Mouse (Mus musculus) natural killer cell, adult 2 months (primary cell): ENCODE data around the gene Cntn5.

Source experiments
- DNase-seq, 2 experiments: peaks; one replicate each; pipeline ENCODE4 v3.0.0; 2022; ENCODE audit warnings: low spot score in 2 of 2

Cntn5 gene

GRCm38 (mm10) chr9:9937444-9938436 lies 966.8 kb downstream of the Cntn5 start:
- no peak for DNase-seq

- no peak for DNase-seq
Observed at GRCm38 (mm10) chr9:9920580-9920979, 984.0 kb downstream of the Cntn5 start.

- no peak for DNase-seq
Observed at GRCm38 (mm10) chr9:9899070-9899469, 1005.5 kb downstream of the Cntn5 start.

- no peak for DNase-seq
Observed at GRCm38 (mm10) chr9:9886210-9886609, 1018.4 kb downstream of the Cntn5 start.

DNA sequence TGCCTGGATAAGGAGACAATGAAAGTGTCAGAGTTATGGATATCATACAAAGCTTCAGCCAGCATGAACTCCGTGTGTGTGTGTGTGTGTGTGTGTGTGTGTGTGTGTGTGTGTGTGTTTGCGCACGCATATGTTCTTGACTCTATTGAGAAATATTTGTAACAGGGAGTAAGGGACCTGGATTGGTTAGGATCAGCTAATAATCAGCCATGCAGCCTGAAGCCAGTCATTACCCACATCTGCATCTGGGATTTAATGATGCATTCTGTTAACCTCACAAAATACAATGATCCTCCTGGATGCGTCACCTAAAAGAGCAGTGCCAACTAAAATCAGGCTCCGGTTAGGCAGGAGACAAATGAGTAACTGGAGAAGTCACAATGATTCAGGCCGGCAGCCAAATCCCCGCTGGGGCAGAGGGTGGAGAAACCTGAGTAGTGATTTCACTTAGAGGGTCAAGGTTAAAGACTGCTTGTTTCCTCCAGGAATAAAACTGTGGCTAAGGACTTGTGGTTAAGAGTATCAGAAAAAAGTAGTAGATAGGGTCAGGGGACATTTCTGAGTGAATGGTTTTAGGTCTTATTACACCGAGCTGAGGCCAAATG lies 1021.7 kb downstream of the Cntn5 start:
- DNase-seq, result no peak

- no peak for DNase-seq
Observed at GRCm38 (mm10) chr9:9872112-9873035, 1032.2 kb downstream of the Cntn5 start.

DNA sequence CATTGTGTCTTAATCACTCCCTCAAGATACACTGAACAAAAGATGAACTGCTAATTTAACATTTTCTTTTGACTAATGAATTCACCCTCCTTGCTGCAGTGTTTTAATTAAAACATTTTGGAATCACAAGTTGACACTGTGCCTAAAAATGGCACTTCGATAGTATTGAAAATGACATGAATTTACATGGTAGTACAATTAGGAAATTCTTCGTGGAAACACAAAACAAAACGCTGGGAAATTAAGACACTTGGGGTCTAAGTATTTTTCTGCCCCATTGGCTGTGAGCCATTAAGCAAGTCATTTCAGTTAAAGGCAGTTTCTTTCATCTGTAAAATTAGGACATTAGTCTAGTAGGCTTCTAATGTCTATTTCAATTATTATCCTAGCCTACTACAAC lies 1043.9 kb downstream of the Cntn5 start:
- no peak for DNase-seq

DNA sequence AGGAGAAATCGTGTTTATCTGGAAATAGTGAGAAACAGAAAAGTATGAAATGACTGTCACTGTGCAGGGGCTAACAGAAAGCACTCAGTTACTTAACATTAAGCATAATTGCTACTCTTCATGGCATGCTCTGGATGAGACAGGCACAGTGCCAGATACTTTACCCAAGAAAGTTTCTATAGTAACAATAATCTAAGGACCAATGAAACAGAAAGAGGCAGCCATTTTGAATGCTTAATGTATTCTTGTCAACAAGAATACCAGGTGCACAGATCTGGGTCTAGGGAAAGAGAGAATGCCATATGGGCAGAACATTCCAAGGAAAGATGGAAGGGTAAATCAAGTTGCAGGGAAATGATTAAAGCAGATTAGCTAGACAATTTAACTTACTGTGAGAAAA lies 1045.3 kb downstream of the Cntn5 start:
- DNase-seq, result no peak

GRCm38 (mm10) chr9:9854791-9855190 lies 1049.8 kb downstream of the Cntn5 start:
- DNase-seq, result no peak

GRCm38 (mm10) chr9:9830231-9830630 lies 1074.3 kb downstream of the Cntn5 start:
- DNase-seq, result no peak

GRCm38 (mm10) chr9:9819963-9820362 lies 1084.6 kb downstream of the Cntn5 start:
- DNase-seq, result no peak

- no peak for DNase-seq
Observed at GRCm38 (mm10) chr9:9817477-9817876, 1087.1 kb downstream of the Cntn5 start.

DNA sequence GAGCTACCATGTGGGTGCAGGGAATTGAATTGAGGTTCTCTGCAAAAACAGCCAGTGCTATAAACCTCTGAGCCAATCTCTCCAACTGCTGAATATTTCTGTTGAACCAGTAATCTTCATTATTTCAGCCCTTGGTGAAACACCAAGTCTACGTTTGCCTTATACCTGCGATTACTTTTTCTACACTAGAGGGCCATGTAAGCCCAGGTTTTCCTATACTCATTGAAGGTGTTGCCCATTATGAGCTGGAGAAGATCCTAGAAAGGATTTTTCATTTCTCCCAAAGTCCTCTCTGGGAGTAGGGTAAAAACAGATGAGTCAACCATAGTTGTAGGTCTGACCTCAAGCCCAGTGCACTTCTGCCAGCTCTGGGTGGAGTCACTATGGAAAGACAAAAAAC lies 1105.0 kb downstream of the Cntn5 start:
- DNase-seq, result no peak

DNA sequence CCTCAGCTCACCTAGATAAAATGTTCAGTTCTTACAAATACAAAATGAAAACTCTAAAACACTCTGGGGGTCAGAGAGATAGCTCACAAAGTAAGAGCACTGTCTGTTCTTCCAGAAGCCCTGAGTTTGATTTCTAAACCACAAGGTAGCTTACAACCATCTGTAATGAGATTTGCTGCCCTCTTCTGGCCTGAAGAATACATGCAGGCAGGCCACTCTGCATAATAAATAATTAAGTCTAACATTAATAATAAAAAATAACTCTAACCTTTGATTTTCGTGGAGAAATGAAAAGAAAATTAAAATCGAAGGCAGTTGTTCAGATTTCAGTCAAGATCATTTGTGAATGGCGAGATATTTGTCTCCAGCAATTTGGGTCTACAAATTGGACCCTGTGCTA lies 1120.9 kb downstream of the Cntn5 start:
- DNase-seq, result no peak

DNA sequence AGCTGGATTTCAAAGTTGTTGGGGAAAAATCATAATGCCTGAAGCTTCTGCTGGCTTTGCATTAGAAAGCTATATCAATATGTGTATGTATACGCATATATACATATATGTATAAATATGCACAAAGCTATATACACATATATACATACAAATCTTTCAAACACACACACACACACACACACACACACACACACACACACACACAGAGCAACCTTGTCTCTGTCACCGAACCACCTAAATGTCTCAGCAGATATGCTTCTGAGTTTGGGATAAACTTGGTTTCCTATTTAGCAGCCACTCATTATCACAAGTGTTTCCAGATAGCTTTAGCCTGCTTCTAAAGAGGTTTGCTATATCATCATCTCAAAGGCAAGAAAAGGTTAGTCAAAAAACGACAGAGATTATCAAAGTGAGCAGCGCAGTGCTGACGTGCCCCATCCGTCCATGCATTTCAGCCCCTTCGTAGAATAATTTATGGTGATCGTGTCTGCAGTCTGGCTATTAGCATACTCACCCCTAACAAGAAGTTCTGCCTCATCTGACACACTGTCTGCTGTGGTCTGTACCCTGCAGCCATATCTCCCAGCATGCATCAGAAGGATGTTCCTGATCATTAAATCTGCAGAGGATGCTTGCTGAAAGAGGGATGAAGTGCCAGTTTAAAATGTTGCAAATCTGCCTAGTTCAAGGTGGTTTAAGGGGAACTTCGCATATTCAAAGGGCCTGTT lies 1123.3 kb downstream of the Cntn5 start:
- no peak for DNase-seq

DNA sequence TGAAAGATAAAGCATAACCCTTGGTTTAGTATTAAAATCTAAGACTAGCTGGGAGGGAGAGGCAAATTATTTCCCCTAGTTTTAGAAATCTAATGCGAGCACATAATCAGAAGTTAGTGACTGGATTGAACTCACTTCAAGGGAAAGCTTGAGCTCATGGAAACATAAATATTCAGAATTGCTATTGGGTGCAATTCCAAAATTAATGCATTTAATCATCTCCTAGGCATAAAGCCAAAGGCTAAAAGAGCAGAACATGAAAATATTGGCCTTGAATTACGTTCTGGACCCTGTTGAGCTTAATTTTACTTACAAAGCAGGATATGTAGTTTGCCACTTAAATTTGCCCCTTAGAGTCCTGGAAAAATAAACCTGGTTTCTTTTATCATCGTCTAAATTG lies 1124.9 kb downstream of the Cntn5 start:
- no peak for DNase-seq

GRCm38 (mm10) chr9:9770777-9771176 lies 1133.8 kb downstream of the Cntn5 start:
- no peak for DNase-seq

GRCm38 (mm10) chr9:9769659-9770058 lies 1134.9 kb downstream of the Cntn5 start:
- no peak for DNase-seq

GRCm38 (mm10) chr9:9718145-9718544 lies 1186.4 kb downstream of the Cntn5 start:
- DNase-seq, result no peak

- DNase-seq, result no peak
Observed at GRCm38 (mm10) chr9:9708671-9709070, 1195.9 kb downstream of the Cntn5 start.

GRCm38 (mm10) chr9:9707766-9708165 lies 1196.8 kb downstream of the Cntn5 start:
- no peak for DNase-seq
